Mouse (Mus musculus): ENCODE data around the gene Fli1. TPM values are rescaled to one million over a fixed set of nuclear protein-coding genes. Genes with fewer than 3 reads are reported as not detected.

Gene Fli1
- polyA plus RNA-seq, 1 experiment from 2014 or later = 27.3 TPM

- Histone ChIP-seq H3K4me1 (ENCODE audit: control insufficient read depth, insufficient read depth, low read length) (no peaks in the 10 kb centered on the region), H3K27ac (ENCODE audit: low read depth, low read length) (no peak overlapping the region), H3K9me3 (ENCODE audit: control insufficient read depth, low read length) (no peaks in the 10 kb centered on the region), H3K27me3 (ENCODE audit: control insufficient read depth, insufficient read depth, low read length) (no peaks in the 10 kb centered on the region), H3K9ac (ENCODE audit: low read depth, low read length) (no peak overlapping the region), H3K36me3 (ENCODE audit: control insufficient read depth, insufficient read depth, low read length) (no peaks in the 10 kb centered on the region), H3K4me2 (replicated peaks; ENCODE audit: low read depth, low read length) (no peak overlapping the region), H3K4me3 (ENCODE audit: low read length) (no peak overlapping the region)
- ATAC-seq (ENCODE audit: low FRiP score, low TSS enrichment) = no peak
- 70% methylated on average over 2 of the region's 2 CpGs for whole genome bisulfite sequencing
Measured at GRCm38 (mm10) chr9:32535201-32535955, 7.3 kb downstream of the Fli1 start.

DNA sequence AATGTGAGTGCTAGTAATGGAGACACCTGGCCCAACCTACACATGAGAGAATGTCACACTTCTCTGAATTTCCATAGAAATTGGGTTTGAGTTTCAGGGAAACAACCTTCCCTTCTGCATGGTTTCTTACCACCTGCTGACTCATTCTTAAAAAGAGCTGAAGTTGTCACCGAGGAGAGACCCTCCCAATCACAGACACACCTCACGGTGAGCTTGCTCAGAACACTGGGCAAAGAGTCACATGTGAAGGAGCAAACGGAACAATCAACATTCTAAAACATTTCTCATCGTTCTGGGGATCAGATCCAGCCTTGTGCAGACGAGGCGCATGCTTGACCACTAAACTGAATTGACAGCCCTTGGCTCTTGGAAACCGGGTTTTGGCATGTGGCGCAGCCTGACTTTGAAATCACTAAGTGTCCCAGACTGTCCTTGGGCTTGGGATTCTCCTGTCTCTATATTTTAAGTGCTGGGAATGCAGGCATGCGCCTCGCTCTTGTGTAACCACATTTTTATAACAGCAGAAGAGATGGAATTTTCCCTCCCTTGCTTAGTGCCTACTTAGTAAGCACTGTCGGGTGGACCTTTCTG, 8.5 kb downstream of the Fli1 start:
- Histone ChIP-seq H3K4me1 (ENCODE audit: control insufficient read depth, insufficient read depth, low read length) (no peaks in the 10 kb centered on the region), H3K27me3 (ENCODE audit: control insufficient read depth, insufficient read depth, low read length) (no peaks in the 10 kb centered on the region), H3K9ac (ENCODE audit: low read depth, low read length) (no peak overlapping the region), H3K36me3 (ENCODE audit: control insufficient read depth, insufficient read depth, low read length) (no peaks in the 10 kb centered on the region), H3K4me2 (replicated peaks; ENCODE audit: low read depth, low read length) (no peak overlapping the region), H3K4me3 (ENCODE audit: low read length) (no peak overlapping the region), H3K9me3 (ENCODE audit: control insufficient read depth, low read length) (no peaks in the 10 kb centered on the region), H3K27ac (ENCODE audit: low read depth, low read length) (no peak overlapping the region)
- ATAC-seq (ENCODE audit: low FRiP score, low TSS enrichment) = no peak
- WGBS = 83% methylated on average over 11 of the region's 11 CpGs

DNA sequence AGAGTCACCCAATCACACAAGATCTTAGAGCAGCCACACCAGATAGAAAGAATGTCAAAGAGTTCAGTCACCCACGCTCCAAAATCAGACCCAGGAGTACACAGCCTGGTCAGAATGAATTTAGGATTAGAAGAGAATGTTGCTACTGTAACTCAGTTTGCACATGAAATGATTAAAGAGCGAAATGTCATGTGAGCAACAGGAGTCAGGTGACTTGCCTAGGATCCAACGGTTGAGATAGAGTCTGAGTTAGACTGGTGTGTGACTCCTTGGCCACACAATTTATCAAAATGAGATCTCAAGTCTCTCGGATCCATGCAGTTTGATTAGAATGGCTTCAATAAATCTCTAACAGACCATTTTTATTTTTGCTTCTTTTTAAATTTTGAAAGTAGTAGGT, 11.1 kb downstream of the Fli1 start:
- no peak overlapping the region for H3K9ac ChIP-seq (ENCODE audit: low read depth, low read length)
- no peaks in the 10 kb centered on the region for H3K4me1 ChIP-seq (ENCODE audit: control insufficient read depth, insufficient read depth, low read length)
- no peaks in the 10 kb centered on the region for H3K9me3 ChIP-seq (ENCODE audit: control insufficient read depth, low read length)
- no peak overlapping the region for H3K27ac ChIP-seq (ENCODE audit: low read depth, low read length)
- no peak overlapping the region for H3K4me3 ChIP-seq (ENCODE audit: low read length)
- no peaks in the 10 kb centered on the region for H3K36me3 ChIP-seq (ENCODE audit: control insufficient read depth, insufficient read depth, low read length)
- 72% methylated on average over 4 of the region's 4 CpGs for WGBS
- no peaks in the 10 kb centered on the region for H3K27me3 ChIP-seq (ENCODE audit: control insufficient read depth, insufficient read depth, low read length)
- H3K4me2 ChIP-seq (replicated peaks; ENCODE audit: low read depth, low read length) = no peak overlapping the region
- no peak for ATAC-seq (ENCODE audit: low FRiP score, low TSS enrichment)

- WGBS = 68% methylated on average over 1 of the region's 1 CpGs
- Histone ChIP-seq H3K4me1 (ENCODE audit: control insufficient read depth, insufficient read depth, low read length) (no peaks in the 10 kb centered on the region), H3K27ac (ENCODE audit: low read depth, low read length) (no peak overlapping the region), H3K4me2 (replicated peaks; ENCODE audit: low read depth, low read length) (no peak overlapping the region), H3K27me3 (ENCODE audit: control insufficient read depth, insufficient read depth, low read length) (no peaks in the 10 kb centered on the region), H3K9me3 (ENCODE audit: control insufficient read depth, low read length) (no peaks in the 10 kb centered on the region), H3K4me3 (ENCODE audit: low read length) (no peak overlapping the region), H3K9ac (ENCODE audit: low read depth, low read length) (no peak overlapping the region), H3K36me3 (ENCODE audit: control insufficient read depth, insufficient read depth, low read length) (no peaks in the 10 kb centered on the region)
- ATAC-seq (ENCODE audit: low FRiP score, low TSS enrichment) = no peak
Measured at GRCm38 (mm10) chr9:32530975-32531374, 11.7 kb downstream of the Fli1 start.

- Histone ChIP-seq H3K4me2 (replicated peaks; ENCODE audit: low read depth, low read length) (no peak overlapping the region), H3K27me3 (ENCODE audit: control insufficient read depth, insufficient read depth, low read length) (no peaks in the 10 kb centered on the region), H3K9me3 (ENCODE audit: control insufficient read depth, low read length) (no peaks in the 10 kb centered on the region), H3K36me3 (ENCODE audit: control insufficient read depth, insufficient read depth, low read length) (no peaks in the 10 kb centered on the region), H3K4me3 (ENCODE audit: low read length) (no peak overlapping the region), H3K9ac (ENCODE audit: low read depth, low read length) (no peak overlapping the region), H3K27ac (ENCODE audit: low read depth, low read length) (peak overlapping the region; percentile 37; the same call in 1 of the 2 replicates), H3K4me1 (ENCODE audit: control insufficient read depth, insufficient read depth, low read length) (no peaks in the 10 kb centered on the region)
- ATAC-seq (ENCODE audit: low FRiP score, low TSS enrichment) = no peak
- WGBS = 80% methylated on average over 5 of the region's 5 CpGs
Measured at GRCm38 (mm10) chr9:32530188-32530587, 12.5 kb downstream of the Fli1 start.

- Histone ChIP-seq H3K4me3 (ENCODE audit: low read length) (no peak overlapping the region), H3K27ac (ENCODE audit: low read depth, low read length) (peak overlapping the region; percentile 47; the same call in 1 of the 2 replicates), H3K9ac (ENCODE audit: low read depth, low read length) (no peak overlapping the region), H3K9me3 (ENCODE audit: control insufficient read depth, low read length) (no peaks in the 10 kb centered on the region), H3K4me1 (ENCODE audit: control insufficient read depth, insufficient read depth, low read length) (no peaks in the 10 kb centered on the region), H3K27me3 (ENCODE audit: control insufficient read depth, insufficient read depth, low read length) (no peaks in the 10 kb centered on the region), H3K4me2 (replicated peaks; ENCODE audit: low read depth, low read length) (no peak overlapping the region), H3K36me3 (ENCODE audit: control insufficient read depth, insufficient read depth, low read length) (no peaks in the 10 kb centered on the region)
- 81% methylated on average over 5 of the region's 5 CpGs for WGBS
- no peak for ATAC-seq (ENCODE audit: low FRiP score, low TSS enrichment)
Measured at GRCm38 (mm10) chr9:32529594-32529993, 13.1 kb downstream of the Fli1 start.

DNA sequence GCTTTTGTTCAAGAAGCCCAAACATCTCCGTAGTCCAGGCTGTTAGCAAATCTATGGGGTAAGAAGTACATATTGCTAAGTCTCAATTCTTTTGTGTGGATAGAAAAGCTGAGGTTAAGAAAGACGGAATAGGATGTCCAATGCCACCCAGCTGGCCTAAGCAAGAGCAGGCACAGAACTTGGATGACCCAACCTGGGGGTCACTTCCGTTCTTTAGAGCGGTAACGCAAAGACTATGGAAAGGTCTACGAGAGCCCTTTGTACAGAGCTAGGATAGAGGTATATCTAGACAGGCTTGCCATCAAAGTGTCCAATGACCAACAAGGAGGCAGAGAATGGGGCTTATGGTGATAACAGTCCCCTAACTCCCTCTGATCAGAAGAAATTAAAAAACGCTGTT, 15.3 kb downstream of the Fli1 start:
- no peaks in the 10 kb centered on the region for H3K9me3 ChIP-seq (ENCODE audit: control insufficient read depth, low read length)
- WGBS = 89% methylated on average over 7 of the region's 7 CpGs
- ATAC-seq (ENCODE audit: low FRiP score, low TSS enrichment) = no peak
- H3K36me3 ChIP-seq (ENCODE audit: control insufficient read depth, insufficient read depth, low read length) = no peaks in the 10 kb centered on the region
- H3K27me3 ChIP-seq (ENCODE audit: control insufficient read depth, insufficient read depth, low read length) = no peaks in the 10 kb centered on the region
- no peak overlapping the region for H3K9ac ChIP-seq (ENCODE audit: low read depth, low read length)
- H3K4me1 ChIP-seq (ENCODE audit: control insufficient read depth, insufficient read depth, low read length) = 0 out of 2 replicates have a peak, but pooled peaks cover 3% of the 10 kb centered on the region
- H3K4me3 ChIP-seq (ENCODE audit: low read length) = no peak overlapping the region
- H3K4me2 ChIP-seq (replicated peaks; ENCODE audit: low read depth, low read length) = no peak overlapping the region
- no peak overlapping the region for H3K27ac ChIP-seq (ENCODE audit: low read depth, low read length)

- 77% methylated on average over 5 of the region's 5 CpGs for WGBS
- Histone ChIP-seq H3K27me3 (ENCODE audit: control insufficient read depth, insufficient read depth, low read length) (no peaks in the 10 kb centered on the region), H3K4me3 (ENCODE audit: low read length) (no peak overlapping the region), H3K27ac (ENCODE audit: low read depth, low read length) (no peak overlapping the region), H3K9me3 (ENCODE audit: control insufficient read depth, low read length) (no peaks in the 10 kb centered on the region), H3K9ac (ENCODE audit: low read depth, low read length) (no peak overlapping the region), H3K36me3 (ENCODE audit: control insufficient read depth, insufficient read depth, low read length) (no peaks in the 10 kb centered on the region), H3K4me1 (ENCODE audit: control insufficient read depth, insufficient read depth, low read length) (0 out of 2 replicates have a peak, but pooled peaks cover 3% of the 10 kb centered on the region), H3K4me2 (replicated peaks; ENCODE audit: low read depth, low read length) (no peak overlapping the region)
- ATAC-seq (ENCODE audit: low FRiP score, low TSS enrichment) = no peak
Measured at GRCm38 (mm10) chr9:32525787-32526186, 16.9 kb downstream of the Fli1 start.

DNA sequence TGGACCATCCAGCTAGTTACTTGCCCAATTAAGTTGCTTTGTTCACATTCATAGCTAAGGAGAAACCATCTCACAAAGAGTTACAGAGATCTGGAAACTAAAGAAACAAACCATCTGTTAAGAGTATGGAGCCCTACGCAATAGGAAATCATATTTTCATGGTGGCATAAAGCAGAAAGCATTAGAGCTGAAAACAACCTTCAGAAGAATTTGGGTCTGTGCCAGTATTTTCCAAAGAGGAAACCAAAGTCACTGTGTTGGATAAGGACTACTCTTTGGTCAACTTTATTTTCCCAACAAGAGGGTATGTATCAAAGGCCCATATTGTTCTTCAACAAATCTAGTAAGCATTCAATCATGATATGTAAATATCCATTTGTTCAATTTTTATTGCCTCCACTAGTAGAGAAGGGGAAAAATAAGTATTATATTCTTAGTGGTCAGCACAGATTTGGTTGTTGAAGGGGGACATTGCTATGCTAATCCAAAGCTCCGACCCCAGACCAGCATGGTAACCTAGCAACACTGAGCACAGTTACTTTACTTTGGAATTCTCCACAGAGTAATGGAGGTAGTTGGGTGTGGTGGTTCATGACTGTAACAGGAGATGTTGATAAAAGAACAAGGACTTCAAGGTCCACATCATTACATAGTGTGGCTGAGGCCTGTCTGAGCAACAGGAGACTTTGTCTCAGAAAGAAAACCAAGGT, 20.0 kb downstream of the Fli1 start:
- H3K9ac ChIP-seq (ENCODE audit: low read depth, low read length) = no peak overlapping the region

More for the DNA sequence above, 20.0 kb downstream of the Fli1 start:
- no peaks in the 10 kb centered on the region for H3K36me3 ChIP-seq (ENCODE audit: control insufficient read depth, insufficient read depth, low read length)
- H3K4me3 ChIP-seq (ENCODE audit: low read length) = no peak overlapping the region
- no peak overlapping the region for H3K4me2 ChIP-seq (replicated peaks; ENCODE audit: low read depth, low read length)
- no peak overlapping the region for H3K27ac ChIP-seq (ENCODE audit: low read depth, low read length)
- H3K9me3 ChIP-seq (ENCODE audit: control insufficient read depth, low read length) = no peaks in the 10 kb centered on the region
- no peak for ATAC-seq (ENCODE audit: low FRiP score, low TSS enrichment)
- H3K27me3 ChIP-seq (ENCODE audit: control insufficient read depth, insufficient read depth, low read length) = no peaks in the 10 kb centered on the region
- H3K4me1 ChIP-seq (ENCODE audit: control insufficient read depth, insufficient read depth, low read length) = peaks cover 15% of the 10 kb centered on the region; the same call in 1 of the 2 replicates
- 74% methylated on average over 2 of the region's 2 CpGs for WGBS

Measured in kidney, embryonic 14.5 days (tissue).